Mouse (Mus musculus): Measurements from ENCODE around the gene Plin3. TPM values are rescaled to one million over a fixed set of nuclear protein-coding genes. Genes with fewer than 3 reads are reported as not detected.
"Not testable (repeated sequence)": the region's sequence is repeated elsewhere in the genome, so short reads cannot be mapped to it uniquely, and the experiment has no call there.

The Plin3 gene
- polyA plus RNA-seq, 1 experiment from 2014 or later: 58.8 TPM

GRCm38 (mm10) chr17:56262645-56263094, 30.0 kb downstream of the Plin3 start:
- H3K27ac ChIP-seq (ENCODE audit: low read depth, low read length): peak overlapping the region; percentile 63
- 74% methylated on average over 3 of the region's 3 CpGs for WGBS (ENCODE audit: insufficient replicate concordance)
- H3K9ac ChIP-seq (ENCODE audit: low read depth, low read length): peak overlapping the region; percentile 19; the same call in 1 of the 2 replicates
- peaks cover 11% of the 10 kb centered on the region for H3K36me3 ChIP-seq (ENCODE audit: control insufficient read depth, insufficient read depth, low read length)
- H3K4me3 ChIP-seq (ENCODE audit: low read depth, low read length): no peak overlapping the region
- ATAC-seq (replicated peaks; ENCODE audit: insufficient number of reproducible peaks, low FRiP score, low TSS enrichment): no peak
- no peaks in the 10 kb centered on the region for H3K9me3 ChIP-seq (replicated peaks; ENCODE audit: control insufficient read depth, low read length)
- no peaks in the 10 kb centered on the region for H3K27me3 ChIP-seq (ENCODE audit: control insufficient read depth, insufficient read depth, low read length)
- H3K4me2 ChIP-seq: peak overlapping the region; percentile 14; the same call in 1 of the 2 replicates
- peaks cover 33% of the 10 kb centered on the region for H3K4me1 ChIP-seq (ENCODE audit: control insufficient read depth, insufficient read depth, low read length)

- no peak overlapping the region for H3K4me3 ChIP-seq (ENCODE audit: low read depth, low read length)
- H3K9ac ChIP-seq (ENCODE audit: low read depth, low read length): no peak overlapping the region
- peaks cover 11% of the 10 kb centered on the region for H3K36me3 ChIP-seq (ENCODE audit: control insufficient read depth, insufficient read depth, low read length)
- no peaks in the 10 kb centered on the region for H3K27me3 ChIP-seq (ENCODE audit: control insufficient read depth, insufficient read depth, low read length)
- no peak overlapping the region for H3K27ac ChIP-seq (ENCODE audit: low read depth, low read length)
- peaks cover 37% of the 10 kb centered on the region for H3K4me1 ChIP-seq (ENCODE audit: control insufficient read depth, insufficient read depth, low read length)
- ATAC-seq (replicated peaks; ENCODE audit: insufficient number of reproducible peaks, low FRiP score, low TSS enrichment): no peak
- H3K4me2 ChIP-seq: no peak overlapping the region
- 75% methylated on average over 3 of the region's 3 CpGs for WGBS (ENCODE audit: insufficient replicate concordance)
- H3K9me3 ChIP-seq (replicated peaks; ENCODE audit: control insufficient read depth, low read length): no peaks in the 10 kb centered on the region
Measured at GRCm38 (mm10) chr17:56261166-56261565, 31.5 kb downstream of the Plin3 start.

GRCm38 (mm10) chr17:56259301-56260037, 33.2 kb downstream of the Plin3 start:
- 86% methylated on average over 10 of the region's 10 CpGs for WGBS (ENCODE audit: insufficient replicate concordance)

GRCm38 (mm10) chr17:56258812-56259211, 33.9 kb downstream of the Plin3 start:
- WGBS (ENCODE audit: insufficient replicate concordance): 67% methylated on average over 2 of the region's 2 CpGs
- not testable (repeated sequence) for H3K9me3 ChIP-seq (replicated peaks; ENCODE audit: control insufficient read depth, low read length); ATAC-seq (replicated peaks; ENCODE audit: insufficient number of reproducible peaks, low FRiP score, low TSS enrichment); H3K27me3 ChIP-seq (ENCODE audit: control insufficient read depth, insufficient read depth, low read length); H3K4me3 ChIP-seq (ENCODE audit: low read depth, low read length); H3K27ac ChIP-seq (ENCODE audit: low read depth, low read length)
- peaks cover 37% of the 10 kb centered on the region for H3K4me1 ChIP-seq (ENCODE audit: control insufficient read depth, insufficient read depth, low read length)
- H3K4me2 ChIP-seq: peak overlapping the region; percentile 27; the same call in 1 of the 2 replicates
- H3K9ac ChIP-seq (ENCODE audit: low read depth, low read length): peak overlapping the region; percentile 49; the same call in 1 of the 2 replicates
- H3K36me3 ChIP-seq (ENCODE audit: control insufficient read depth, insufficient read depth, low read length): peaks cover 11% of the 10 kb centered on the region

More at GRCm38 (mm10) chr17:56259301-56260037, 33.2 kb downstream of the Plin3 start:
- Histone ChIP-seq H3K4me3 (ENCODE audit: low read depth, low read length) (no peak overlapping the region), H3K27ac (ENCODE audit: low read depth, low read length) (no peak overlapping the region), H3K27me3 (ENCODE audit: control insufficient read depth, insufficient read depth, low read length) (no peaks in the 10 kb centered on the region), H3K9me3 (replicated peaks; ENCODE audit: control insufficient read depth, low read length) (no peaks in the 10 kb centered on the region), H3K4me1 (ENCODE audit: control insufficient read depth, insufficient read depth, low read length) (peaks cover 37% of the 10 kb centered on the region), H3K36me3 (ENCODE audit: control insufficient read depth, insufficient read depth, low read length) (peaks cover 11% of the 10 kb centered on the region), H3K9ac (ENCODE audit: low read depth, low read length) (peak overlapping the region; percentile 49; the same call in 1 of the 2 replicates), H3K4me2 (peak overlapping the region; percentile 27; the same call in 1 of the 2 replicates)
- ATAC-seq (replicated peaks; ENCODE audit: insufficient number of reproducible peaks, low FRiP score, low TSS enrichment): no peak

GRCm38 (mm10) chr17:56258269-56258668, 34.4 kb downstream of the Plin3 start:
- not testable (repeated sequence) for H3K9me3 ChIP-seq (replicated peaks; ENCODE audit: control insufficient read depth, low read length); H3K9ac ChIP-seq (ENCODE audit: low read depth, low read length); H3K27ac ChIP-seq (ENCODE audit: low read depth, low read length); H3K4me3 ChIP-seq (ENCODE audit: low read depth, low read length); ATAC-seq (replicated peaks; ENCODE audit: insufficient number of reproducible peaks, low FRiP score, low TSS enrichment); H3K27me3 ChIP-seq (ENCODE audit: control insufficient read depth, insufficient read depth, low read length)
- WGBS (ENCODE audit: insufficient replicate concordance): 86% methylated on average over 19 of the region's 19 CpGs
- Histone ChIP-seq H3K36me3 (ENCODE audit: control insufficient read depth, insufficient read depth, low read length) (peaks cover 11% of the 10 kb centered on the region), H3K4me2 (peak overlapping the region; percentile 97), H3K4me1 (ENCODE audit: control insufficient read depth, insufficient read depth, low read length) (peaks cover 37% of the 10 kb centered on the region)

- Histone ChIP-seq H3K4me2 (peak overlapping the region; percentile 97), H3K27me3 (ENCODE audit: control insufficient read depth, insufficient read depth, low read length) (no peaks in the 10 kb centered on the region), H3K4me3 (ENCODE audit: low read depth, low read length) (peak overlapping the region; percentile 74), H3K36me3 (ENCODE audit: control insufficient read depth, insufficient read depth, low read length) (peaks cover 11% of the 10 kb centered on the region), H3K9me3 (replicated peaks; ENCODE audit: control insufficient read depth, low read length) (no peaks in the 10 kb centered on the region), H3K9ac (ENCODE audit: low read depth, low read length) (peak overlapping the region; percentile 74), H3K27ac (ENCODE audit: low read depth, low read length) (no peak overlapping the region), H3K4me1 (ENCODE audit: control insufficient read depth, insufficient read depth, low read length) (peaks cover 28% of the 10 kb centered on the region)
- ATAC-seq (replicated peaks; ENCODE audit: insufficient number of reproducible peaks, low FRiP score, low TSS enrichment): no peak
- 8% methylated on average over 51 of the region's 58 CpGs for WGBS (ENCODE audit: insufficient replicate concordance)
Measured at GRCm38 (mm10) chr17:56257181-56257894, 35.3 kb downstream of the Plin3 start.

GRCm38 (mm10) chr17:56256239-56256881, 36.3 kb downstream of the Plin3 start, which contains the start of gene Fem1a:
Gene Fem1a (plus strand): TSS chr17:56256810.
- peaks cover 11% of the 10 kb centered on the region for H3K36me3 ChIP-seq (ENCODE audit: control insufficient read depth, insufficient read depth, low read length)
- peaks cover 27% of the 10 kb centered on the region for H3K4me1 ChIP-seq (ENCODE audit: control insufficient read depth, insufficient read depth, low read length)
- H3K27me3 ChIP-seq (ENCODE audit: control insufficient read depth, insufficient read depth, low read length): no peaks in the 10 kb centered on the region
- peak within 1 kb of the TSS; percentile 74 for H3K4me3 ChIP-seq (ENCODE audit: low read depth, low read length)
- WGBS (ENCODE audit: insufficient replicate concordance): under 1% methylated on average over 28 of the region's 28 CpGs
- H3K9me3 ChIP-seq (replicated peaks; ENCODE audit: control insufficient read depth, low read length): no peaks in the 10 kb centered on the region
- H3K9ac ChIP-seq (ENCODE audit: low read depth, low read length): peak within 1 kb of the TSS; percentile 74
- peak within 1 kb of the TSS; percentile 97 for H3K4me2 ChIP-seq
- ATAC-seq (replicated peaks; ENCODE audit: insufficient number of reproducible peaks, low FRiP score, low TSS enrichment): peak; percentile 89
- peak within 1 kb of the TSS; percentile 94 for H3K27ac ChIP-seq (ENCODE audit: low read depth, low read length)

GRCm38 (mm10) chr17:56255863-56256238, 36.8 kb downstream of the Plin3 start:
- peak overlapping the region; percentile 70 for H3K9ac ChIP-seq (ENCODE audit: low read depth, low read length)
- peak; percentile 90 for ATAC-seq (replicated peaks; ENCODE audit: insufficient number of reproducible peaks, low FRiP score, low TSS enrichment)
- H3K4me3 ChIP-seq (ENCODE audit: low read depth, low read length): peak overlapping the region; percentile 74
- no peaks in the 10 kb centered on the region for H3K27me3 ChIP-seq (ENCODE audit: control insufficient read depth, insufficient read depth, low read length)
- under 1% methylated on average over 32 of the region's 32 CpGs for WGBS (ENCODE audit: insufficient replicate concordance)
- H3K4me2 ChIP-seq: peak overlapping the region; percentile 97
- peak overlapping the region; percentile 94 for H3K27ac ChIP-seq (ENCODE audit: low read depth, low read length)
- H3K4me1 ChIP-seq (ENCODE audit: control insufficient read depth, insufficient read depth, low read length): peaks cover 23% of the 10 kb centered on the region
- H3K36me3 ChIP-seq (ENCODE audit: control insufficient read depth, insufficient read depth, low read length): peaks cover 11% of the 10 kb centered on the region
- H3K9me3 ChIP-seq (replicated peaks; ENCODE audit: control insufficient read depth, low read length): no peaks in the 10 kb centered on the region

All from heart, embryonic 11.5 days (tissue).